Mouse (Mus musculus): ENCODE results near the gene Pigh.
A peak's percentile ranks its signal among the peaks of the same experiment; 100 is the strongest.

Gene Pigh

GRCm38 (mm10) chr12:79089182-79089812 is at the start of gene Pigh:
Gene Pigh, minus strand, starts transcription at chr12:79089651.
- DNase-seq (ENCODE audit: low spot score in 2 of 2) = peak; percentile 83 to 88

- no peak for DNase-seq (ENCODE audit: low spot score in 2 of 2)
Measured at GRCm38 (mm10) chr12:79138999-79139398, 49.5 kb upstream of the Pigh start.

GRCm38 (mm10) chr12:79136949-79137348 is 47.5 kb upstream of the Pigh start:
- no peak for DNase-seq (ENCODE audit: low spot score in 2 of 2)

GRCm38 (mm10) chr12:79135105-79135504 is 45.7 kb upstream of the Pigh start:
- DNase-seq (ENCODE audit: low spot score in 2 of 2) = no peak

- no peak for DNase-seq (ENCODE audit: low spot score in 2 of 2)
Measured at GRCm38 (mm10) chr12:79134676-79135075, 45.2 kb upstream of the Pigh start.

GRCm38 (mm10) chr12:79131706-79132460 is 42.4 kb upstream of the Pigh start:
- no peak for DNase-seq (ENCODE audit: low spot score in 2 of 2)

- no peak for DNase-seq (ENCODE audit: low spot score in 2 of 2)
Measured at GRCm38 (mm10) chr12:79131178-79131675, 41.8 kb upstream of the Pigh start.

- DNase-seq (ENCODE audit: low spot score in 2 of 2) = peak; percentile 60 to 74
Measured at GRCm38 (mm10) chr12:79130299-79131177, 41.1 kb upstream of the Pigh start, which contains the start of gene Arg2. Gene Arg2, plus strand, starts transcription at chr12:79130777.

GRCm38 (mm10) chr12:79122820-79123219 is 33.4 kb upstream of the Pigh start:
- no peak for DNase-seq (ENCODE audit: low spot score in 2 of 2)

- no peak for DNase-seq (ENCODE audit: low spot score in 2 of 2)
Measured at GRCm38 (mm10) chr12:79118991-79119390, 29.5 kb upstream of the Pigh start.

- no peak for DNase-seq (ENCODE audit: low spot score in 2 of 2)
Measured at GRCm38 (mm10) chr12:79105312-79105711, 15.9 kb upstream of the Pigh start.

- no peak for DNase-seq (ENCODE audit: low spot score in 2 of 2)
Measured at GRCm38 (mm10) chr12:79104544-79104943, 15.1 kb upstream of the Pigh start.

GRCm38 (mm10) chr12:79103773-79104172 is 14.3 kb upstream of the Pigh start:
- DNase-seq (ENCODE audit: low spot score in 2 of 2) = no peak

- no peak for DNase-seq (ENCODE audit: low spot score in 2 of 2)
Measured at GRCm38 (mm10) chr12:79097106-79097752, 7.8 kb upstream of the Pigh start.

GRCm38 (mm10) chr12:79092569-79092968 is 3.1 kb upstream of the Pigh start:
- peak in 1 of 2 experiments; percentile 41 for DNase-seq (ENCODE audit: low spot score in 2 of 2)

- DNase-seq (ENCODE audit: low spot score in 2 of 2) = no peak
Measured at GRCm38 (mm10) chr12:79073362-79073761, 16.1 kb downstream of the Pigh start.

GRCm38 (mm10) chr12:79072576-79072975 is 16.9 kb downstream of the Pigh start:
- no peak for DNase-seq (ENCODE audit: low spot score in 2 of 2)

GRCm38 (mm10) chr12:79070736-79071333 is 18.6 kb downstream of the Pigh start:
- no peak for DNase-seq (ENCODE audit: low spot score in 2 of 2)

GRCm38 (mm10) chr12:79069916-79070315 is 19.5 kb downstream of the Pigh start:
- no peak for DNase-seq (ENCODE audit: low spot score in 2 of 2)

- no peak for DNase-seq (ENCODE audit: low spot score in 2 of 2)
Measured at GRCm38 (mm10) chr12:79069187-79069608, 20.3 kb downstream of the Pigh start.

GRCm38 (mm10) chr12:79068306-79068705 is 21.1 kb downstream of the Pigh start:
- no peak for DNase-seq (ENCODE audit: low spot score in 2 of 2)
